Mouse (Mus musculus): ENCODE measurements around the gene Actg1. TPM values are rescaled to one million over a fixed set of nuclear protein-coding genes. Genes with fewer than 3 reads are reported as not detected.

Actg1 gene
- polyA plus RNA-seq, 1 experiment from 2014 or later, result 1,134 TPM

Small RNA genes lying within 50 kb of the gene (microRNA-seq; reads per million reads assigned to microRNA genes)
- gene Gm23419, result not detected
- 0.98 reads per million for gene Mir6935

Other genes starting within 250 kb of the Actg1 start
- 16.3 and 16.9 TPM in 2 replicates for gene Tepsin, start 249.8 kb downstream of the Actg1 start, polyA plus RNA-seq (2015; fragmentation: Nextera tagmentation; extraction: Ambion mirVana)
- gene Ndufaf8, start 249.6 kb downstream of the Actg1 start, polyA plus RNA-seq (2015; fragmentation: Nextera tagmentation; extraction: Ambion mirVana), result 92.6 and 101 TPM in 2 replicates
- gene Slc38a10, start 197.2 kb downstream of the Actg1 start, polyA plus RNA-seq (2015; fragmentation: Nextera tagmentation; extraction: Ambion mirVana), result 87.3 and 93.5 TPM in 2 replicates
- 4.6 and 4.7 TPM in 2 replicates for gene Bahcc1, start 115.6 kb downstream of the Actg1 start, polyA plus RNA-seq (2015; fragmentation: Nextera tagmentation; extraction: Ambion mirVana)
- 0.71 and 0.91 TPM in 2 replicates for gene Fscn2, start 13.0 kb upstream of the Actg1 start, polyA plus RNA-seq (2015; fragmentation: Nextera tagmentation; extraction: Ambion mirVana)
- gene Faap100, start 30.2 kb upstream of the Actg1 start, polyA plus RNA-seq (2015; fragmentation: Nextera tagmentation; extraction: Ambion mirVana), result 28.8 and 37.3 TPM in 2 replicates
- gene Nploc4, start 89.2 kb upstream of the Actg1 start, polyA plus RNA-seq (2015; fragmentation: Nextera tagmentation; extraction: Ambion mirVana), result 26.7 and 27.7 TPM in 2 replicates
- 0.09 TPM in 1 of 2 replicates, not detected in the other for gene Tspan10, start 94.1 kb upstream of the Actg1 start, polyA plus RNA-seq (2015; fragmentation: Nextera tagmentation; extraction: Ambion mirVana)
- gene Pde6g, start 105.0 kb upstream of the Actg1 start, polyA plus RNA-seq (2015; fragmentation: Nextera tagmentation; extraction: Ambion mirVana), result 0.28 and 0.29 TPM in 2 replicates
- 23.2 and 23.5 TPM in 2 replicates for gene Oxld1, start 109.5 kb upstream of the Actg1 start, polyA plus RNA-seq (2015; fragmentation: Nextera tagmentation; extraction: Ambion mirVana)
- gene Ccdc137, start 109.6 kb upstream of the Actg1 start, polyA plus RNA-seq (2015; fragmentation: Nextera tagmentation; extraction: Ambion mirVana), result 25.4 and 27.4 TPM in 2 replicates
- gene Arl16, start 119.1 kb upstream of the Actg1 start, polyA plus RNA-seq (2015; fragmentation: Nextera tagmentation; extraction: Ambion mirVana), result 33.6 and 34.2 TPM in 2 replicates
- 247 and 252 TPM in 2 replicates for gene Mrpl12, start 136.1 kb upstream of the Actg1 start, polyA plus RNA-seq (2015; fragmentation: Nextera tagmentation; extraction: Ambion mirVana)
- gene Slc25a10, start 143.3 kb upstream of the Actg1 start, polyA plus RNA-seq (2015; fragmentation: Nextera tagmentation; extraction: Ambion mirVana), result 39.6 and 43.9 TPM in 2 replicates
- 1.4 and 2.7 TPM in 2 replicates for gene Gcgr, start 182.2 kb upstream of the Actg1 start, polyA plus RNA-seq (2015; fragmentation: Nextera tagmentation; extraction: Ambion mirVana)
- 134 and 139 TPM in 2 replicates for gene Mcrip1, start 201.2 kb upstream of the Actg1 start, polyA plus RNA-seq (2015; fragmentation: Nextera tagmentation; extraction: Ambion mirVana)
- 3.3 and 8.5 TPM in 2 replicates for gene Ppp1r27, start 202.6 kb upstream of the Actg1 start, polyA plus RNA-seq (2015; fragmentation: Nextera tagmentation; extraction: Ambion mirVana)
- 435 and 437 TPM in 2 replicates for gene P4hb, start 224.7 kb upstream of the Actg1 start, polyA plus RNA-seq (2015; fragmentation: Nextera tagmentation; extraction: Ambion mirVana)
- gene Arhgdia, start 233.1 kb upstream of the Actg1 start, polyA plus RNA-seq (2015; fragmentation: Nextera tagmentation; extraction: Ambion mirVana), result 435 and 439 TPM in 2 replicates
- gene Alyref, start 249.8 kb upstream of the Actg1 start, polyA plus RNA-seq (2015; fragmentation: Nextera tagmentation; extraction: Ambion mirVana), result 223 and 229 TPM in 2 replicates
- 179 and 193 TPM in 2 replicates for gene Anapc11, start 249.9 kb upstream of the Actg1 start, polyA plus RNA-seq (2015; fragmentation: Nextera tagmentation; extraction: Ambion mirVana)